Comparison of ENCODE assay signal across 11 mouse cellular contexts in genomic region chr4:117705361-117705760, GRCm38 (mm10). TPM values are rescaled to one million over a fixed set of nuclear protein-coding genes. Genes with fewer than 3 reads are reported as not detected.
DNase-seq lines count a peak whose midpoint lies in the region; ATAC-seq and TF ChIP-seq lines count a peak whose summit lies in the region.
"Had no signal": no experiment of that assay in that cellular context is flagged by ENCODE, and none has a peak within 500 bp of the region (broad histone marks: within the 10 kb centered on the region; RNA-seq: fewer than 3 reads in every experiment).

No protein-coding gene starts in this region.

- TF ChIP-seq EP300 in CH12.LX (IDR thresholded peaks at IDR 0.05; ENCODE audit: low read length) = no peak

- H3K4me1 ChIP-seq in hindbrain, embryonic 11.5 days (replicated peaks; ENCODE audit: control insufficient read depth, insufficient read depth, low read length) = no peaks in the 10 kb centered on the region
- no peaks in the 10 kb centered on the region for H3K4me1 ChIP-seq in hindbrain, embryonic 12.5 days
- H3K4me1 ChIP-seq in CH12.LX (ENCODE audit: control insufficient read depth in 1 of 2, insufficient read depth in 2 of 2) = no peaks in the 10 kb centered on the region
- no peaks in the 10 kb centered on the region for H3K4me1 ChIP-seq in embryonic facial prominence, embryonic 11.5 days (ENCODE audit: control insufficient read depth, insufficient read depth, low read length)
- H3K4me1 ChIP-seq: embryonic facial prominence, embryonic 15.5 days; stomach, embryonic 15.5 days had no signal

- H3K79me2 ChIP-seq in CH12.LX (replicated peaks; ENCODE audit: control insufficient read depth, extremely low read depth, insufficient read depth, poor library complexity, severe bottlenecking) = no peaks in the 10 kb centered on the region

- no peaks in the 10 kb centered on the region for H3K27me3 ChIP-seq in hindbrain, embryonic 11.5 days (ENCODE audit: control insufficient read depth, insufficient read depth, low read length)
- no peaks in the 10 kb centered on the region for H3K27me3 ChIP-seq in hindbrain, embryonic 12.5 days
- H3K27me3 ChIP-seq in CH12.LX (replicated peaks) = peaks cover 9% of the 10 kb centered on the region
- no peaks in the 10 kb centered on the region for H3K27me3 ChIP-seq in embryonic facial prominence, embryonic 11.5 days (ENCODE audit: control insufficient read depth, insufficient read depth, low read length)
- H3K27me3 ChIP-seq: embryonic facial prominence, embryonic 15.5 days; stomach, embryonic 15.5 days had no signal

- WGBS in hindbrain, embryonic 11.5 days = 5% methylated on average over 7 of the region's 7 CpGs
- 7% methylated on average over 7 of the region's 7 CpGs for WGBS in hindbrain, embryonic 12.5 days
- 6% methylated on average over 7 of the region's 7 CpGs for WGBS in embryonic facial prominence, embryonic 11.5 days

- no peak for ATAC-seq in hindbrain, embryonic 11.5 days (ENCODE audit: low FRiP score)
- ATAC-seq in hindbrain, embryonic 12.5 days (ENCODE audit: low FRiP score) = no peak
- no peak for ATAC-seq in embryonic facial prominence, embryonic 11.5 days (replicated peaks; ENCODE audit: insufficient number of reproducible peaks, low FRiP score, low TSS enrichment, low read depth)
- 0 out of 2 replicates have a peak, but pooled peaks have one; percentile 49 for ATAC-seq in megakaryocyte, adult 5-6 weeks (ENCODE audit: poor library complexity, severe bottlenecking)
- no peak for ATAC-seq in inflammation-experienced regulatory T-cells, adult 6 months

- peak; percentile 81 for DNase-seq in hindbrain, embryonic 11.5 days (ENCODE audit: low spot score)
- DNase-seq in CH12.LX (ENCODE audit: extremely low read depth) = peak; percentile 55
- peak; percentile 33 for DNase-seq in adrenal gland, adult 2 months
- peak; percentile 85 for DNase-seq in embryonic facial prominence, embryonic 11.5 days (ENCODE audit: low spot score)
- peak; percentile 7 to 58 for DNase-seq in layer of hippocampus, adult 8-10 months (ENCODE audit: low spot score in 2 of 2)

- TF ChIP-seq POLR2A in CH12.LX (IDR thresholded peaks at IDR 0.05; ENCODE audit: low read depth, low read length) = no peak

- no peak overlapping the region for H3K4me3 ChIP-seq in hindbrain, embryonic 11.5 days (ENCODE audit: low read depth, low read length)
- no peak overlapping the region for H3K4me3 ChIP-seq in hindbrain, embryonic 12.5 days
- H3K4me3 ChIP-seq in CH12.LX (replicated peaks in 1 of 3; ENCODE audit: low read depth in 2 of 3, low read length in 2 of 3, poor library complexity in 1 of 3) = no peak overlapping the region
- no peak overlapping the region for H3K4me3 ChIP-seq in embryonic facial prominence, embryonic 11.5 days (ENCODE audit: low read depth, low read length)
- H3K4me3 ChIP-seq: embryonic facial prominence, embryonic 15.5 days; stomach, embryonic 15.5 days had no signal

- TF ChIP-seq RAD21 in CH12.LX (IDR thresholded peaks at IDR 0.05; ENCODE audit: low read depth, low read length) = peak; percentile 79

- H3K36me3 ChIP-seq in hindbrain, embryonic 11.5 days (ENCODE audit: control insufficient read depth, insufficient read depth, low read length) = no peaks in the 10 kb centered on the region
- H3K36me3 ChIP-seq in hindbrain, embryonic 12.5 days = no peaks in the 10 kb centered on the region
- H3K36me3 ChIP-seq in CH12.LX (replicated peaks in 1 of 2; ENCODE audit: control insufficient read depth in 1 of 2, insufficient read depth in 1 of 2, low read length in 1 of 2) = no peaks in the 10 kb centered on the region
- H3K36me3 ChIP-seq in embryonic facial prominence, embryonic 11.5 days (replicated peaks; ENCODE audit: control insufficient read depth, insufficient read depth, low read depth, low read length) = no peaks in the 10 kb centered on the region
- H3K36me3 ChIP-seq: embryonic facial prominence, embryonic 15.5 days; stomach, embryonic 15.5 days had no signal

- dilution Hi-C loops in CH12.LX (cut with MboI; ENCODE audit: extremely low pct_ligation_motif_present, extremely low pct_unique_long_range_greater_than_20kb, low sequenced_read_pairs) = no loop called here

- H3K9ac ChIP-seq in hindbrain, embryonic 11.5 days (ENCODE audit: low read depth, low read length) = no peak overlapping the region
- no peak overlapping the region for H3K9ac ChIP-seq in hindbrain, embryonic 12.5 days
- no peak overlapping the region for H3K9ac ChIP-seq in CH12.LX (ENCODE audit: insufficient read depth, low read depth)
- no peak overlapping the region for H3K9ac ChIP-seq in embryonic facial prominence, embryonic 11.5 days (replicated peaks; ENCODE audit: low read length)
- H3K9ac ChIP-seq: embryonic facial prominence, embryonic 15.5 days; stomach, embryonic 15.5 days had no signal

- peak; percentile 39 to 89; a peak in 3 of 4 replicates for TF ChIP-seq CTCF in CH12.LX (conservative IDR thresholded peaks at IDR 0.05 in 1 of 2, IDR thresholded peaks at IDR 0.05 in 1 of 2; ENCODE audit: low read depth in 2 of 2, low read length in 2 of 2)

- no peak overlapping the region for H3K4me2 ChIP-seq in hindbrain, embryonic 11.5 days (replicated peaks; ENCODE audit: low read depth, low read length)
- H3K4me2 ChIP-seq in hindbrain, embryonic 12.5 days (replicated peaks) = no peak overlapping the region
- no peak overlapping the region for H3K4me2 ChIP-seq in CH12.LX (ENCODE audit: insufficient read depth, low read depth, poor library complexity, severe bottlenecking)
- no peak overlapping the region for H3K4me2 ChIP-seq in embryonic facial prominence, embryonic 11.5 days (ENCODE audit: low read depth, low read length)
- H3K4me2 ChIP-seq: embryonic facial prominence, embryonic 15.5 days; stomach, embryonic 15.5 days had no signal

- H3K9me3 ChIP-seq in hindbrain, embryonic 11.5 days (ENCODE audit: control insufficient read depth, low read length) = no peaks in the 10 kb centered on the region
- H3K9me3 ChIP-seq in hindbrain, embryonic 12.5 days (replicated peaks) = no peaks in the 10 kb centered on the region
- H3K9me3 ChIP-seq in CH12.LX (replicated peaks; ENCODE audit: low read length) = no peaks in the 10 kb centered on the region
- H3K9me3 ChIP-seq in embryonic facial prominence, embryonic 11.5 days (replicated peaks; ENCODE audit: control insufficient read depth, low read length) = no peaks in the 10 kb centered on the region
- H3K9me3 ChIP-seq: embryonic facial prominence, embryonic 15.5 days; stomach, embryonic 15.5 days had no signal

- no peak overlapping the region for H3K27ac ChIP-seq in hindbrain, embryonic 11.5 days (ENCODE audit: low read depth, low read length)
- H3K27ac ChIP-seq in hindbrain, embryonic 12.5 days = no peak overlapping the region
- H3K27ac ChIP-seq in CH12.LX (ENCODE audit: insufficient read depth, low read depth) = no peak overlapping the region
- H3K27ac ChIP-seq in embryonic facial prominence, embryonic 11.5 days (replicated peaks; ENCODE audit: low read depth, low read length) = no peak overlapping the region
- H3K27ac ChIP-seq: embryonic facial prominence, embryonic 15.5 days; stomach, embryonic 15.5 days had no signal

- in situ Hi-C loops in CH12.LX (cut with MboI; ENCODE audit: low pct_ligation_motif_present, low pct_unique_long_range_greater_than_20kb, low sequenced_read_pairs) = no loop called here

TF ChIP-seq in CH12.LX, 34 proteins besides CTCF, POLR2A, EP300 and RAD21:
- peak; percentile 85 for TF ChIP-seq SMC3 (IDR thresholded peaks at IDR 0.05; ENCODE audit: low read depth, low read length)
- peak; percentile 9; the same call in 1 of the 2 replicates for TF ChIP-seq IRF4 (IDR thresholded peaks at IDR 0.05; ENCODE audit: low read depth, low read length)
- no peak for TF ChIP-seq MAZ (IDR thresholded peaks at IDR 0.05; ENCODE audit: low read depth, low read length)
- TF ChIP-seq POLR2AphosphoS2 (IDR thresholded peaks at IDR 0.05; ENCODE audit: low read depth, low read length) = no peak
- TF ChIP-seq ZC3H11A (IDR thresholded peaks at IDR 0.05; ENCODE audit: low read depth, low read length) = peak; percentile 17; the same call in 1 of the 2 replicates

RNA-seq across cellular contexts. Expression of gene Gm12845, which starts 18.9 kb away (rescaled TPM):
- not detected in 2 replicates for polyA plus RNA-seq in hindbrain, embryonic 11.5 days (2014; fragmentation: Nextera tagmentation; extraction: Ambion mirVana)
- polyA plus RNA-seq in hindbrain, embryonic 12.5 days (2016; fragmentation: Nextera tagmentation; extraction: Ambion mirVana) = not detected in 2 replicates
- 0.08 TPM in 1 of 2 replicates, not detected in the other for total RNA-seq in CH12.LX (2012; rRNA removed)
- not detected in 2 replicates for total RNA-seq in CH12.LX (2014; rRNA removed)
- polyA plus RNA-seq in CH12.LX (2012; ENCODE audit: insufficient read length, low read depth) = 0.17 TPM in 1 of 2 replicates, not detected in the other
- total RNA-seq in adrenal gland, adult 2 months (2021) = not detected
- not detected in 2 replicates for polyA plus RNA-seq in adrenal gland, adult 2 months (2012; rRNA removed)
- polyA plus RNA-seq in embryonic facial prominence, embryonic 11.5 days (2014; fragmentation: Nextera tagmentation; extraction: Ambion mirVana) = not detected in 2 replicates
- not detected for total RNA-seq in layer of hippocampus, adult 8-10 months (2022)
- total RNA-seq in megakaryocyte, adult 5-6 weeks (2015) = not detected in 2 replicates
- not detected in 2 replicates for total RNA-seq in megakaryocyte, adult 5-6 weeks (2017)
- polyA plus RNA-seq in inflammation-experienced regulatory T-cells, adult 6 months (2017; shearing (Covaris generic)) = not detected
- polyA plus RNA-seq: embryonic facial prominence, embryonic 15.5 days; liver, embryonic 16.5 days; stomach, embryonic 15.5 days had no signal

RNA-seq across cellular contexts. Expression of gene Dmap1, which starts 23.3 kb away (rescaled TPM):
- 76.1 and 82.2 TPM in 2 replicates for polyA plus RNA-seq in hindbrain, embryonic 11.5 days (2014; fragmentation: Nextera tagmentation; extraction: Ambion mirVana)
- 70.3 and 72.1 TPM in 2 replicates for polyA plus RNA-seq in hindbrain, embryonic 12.5 days (2016; fragmentation: Nextera tagmentation; extraction: Ambion mirVana)
- total RNA-seq in CH12.LX (2012; rRNA removed) (39.3 and 42.2 TPM in 2 replicates), CH12.LX (2014; rRNA removed) (39.3 and 42.6 TPM in 2 replicates)
- 43.4 and 44.5 TPM in 2 replicates for polyA plus RNA-seq in CH12.LX (2012; ENCODE audit: insufficient read length, low read depth)
- total RNA-seq in adrenal gland, adult 2 months (2021) = 10 to 100 TPM; 19.5 to 28.0 TPM
- polyA plus RNA-seq in adrenal gland, adult 2 months (2012; rRNA removed) = 15.4 and 19.4 TPM in 2 replicates
- 89.6 and 89.9 TPM in 2 replicates for polyA plus RNA-seq in embryonic facial prominence, embryonic 11.5 days (2014; fragmentation: Nextera tagmentation; extraction: Ambion mirVana)
- 10 to 100 TPM; 38.0 to 39.9 (median 39.4) TPM for total RNA-seq in layer of hippocampus, adult 8-10 months (2022)
- total RNA-seq in megakaryocyte, adult 5-6 weeks (2015) = 9.6 and 11.3 TPM in 2 replicates
- total RNA-seq in megakaryocyte, adult 5-6 weeks (2017) = 14.7 and 18.1 TPM in 2 replicates
- 10 to 100 TPM; 19.5 to 27.7 (median 21.6) TPM for polyA plus RNA-seq in inflammation-experienced regulatory T-cells, adult 6 months (2017; shearing (Covaris generic))

Comparison
In these comparisons a context has a peak if more than half of its experiments do, and no peak if none do; other contexts are left out.
1. DNase-seq: peak in every context shown above with its lines; median percentile 85 in embryonic facial prominence, embryonic 11.5 days; 81 in hindbrain, embryonic 11.5 days; 55 in CH12.LX; 33 in adrenal gland, adult 2 months; 32 in layer of hippocampus, adult 8-10 months.